Mouse (Mus musculus) MEL (cell line): ENCODE measurements around the gene Myo15b.

ENCODE experiments used
- BHLHE40 ChIP-seq: IDR thresholded peaks from 2 replicates; pipeline ENCODE4 v1.6.1; 2012; ENCODE audit warnings: low read depth, mild to moderate bottlenecking, inconsistent platforms, low read length, improper control_type of control experiment, borderline replicate concordance
- CTCF ChIP-seq, 3 experiments: IDR thresholded peaks in 2 of 3; conservative IDR thresholded peaks in 1 of 3; 2 replicates each; pipeline ENCODE4 v1.5.1; 2011 to 2012; ENCODE audit warnings: low read length in 3 of 3, low read depth in 2 of 3, mild to moderate bottlenecking in 2 of 3, improper control_type of control experiment in 1 of 3, inconsistent platforms in 1 of 3, mixed read lengths in 1 of 3, moderate library complexity in 1 of 3; ENCODE audit not compliant: control insufficient read depth in 1 of 3, insufficient read depth in 1 of 3, poor library complexity in 1 of 3, severe bottlenecking in 1 of 3
- E2F4 ChIP-seq: IDR thresholded peaks from 2 replicates; pipeline ENCODE4 v1.6.1; 2011; ENCODE audit warnings: low read depth, low read length, improper control_type of control experiment, borderline replicate concordance
- EP300 ChIP-seq, 2 experiments: IDR thresholded peaks; 2 replicates each; pipeline ENCODE4 v1.6.1; 2011; ENCODE audit warnings: improper control_type of control experiment in 2 of 2, low read length in 2 of 2, low read depth in 1 of 2, mild to moderate bottlenecking in 1 of 2
- GABPA ChIP-seq: IDR thresholded peaks from 2 replicates; pipeline ENCODE4 v1.6.1; 2012; ENCODE audit warnings: low read depth, mild to moderate bottlenecking, inconsistent platforms, low read length, improper control_type of control experiment, moderate library complexity
- GATA1 ChIP-seq: IDR thresholded peaks from 2 replicates; pipeline ENCODE4 v1.6.1; 2011; ENCODE audit warnings: low read depth, low read length, improper control_type of control experiment
- MAX ChIP-seq: IDR thresholded peaks from 2 replicates; pipeline ENCODE4 v1.6.1; 2011; ENCODE audit warnings: low read length, improper control_type of control experiment
- NELFE ChIP-seq: IDR thresholded peaks from 2 replicates; pipeline ENCODE4 v1.6.1; 2011; ENCODE audit warnings: low read depth, low read length, improper control_type of control experiment
- POLR2A ChIP-seq, 2 experiments: IDR thresholded peaks; 2 replicates each; pipeline ENCODE4 v1.6.1; 2011 to 2012; ENCODE audit warnings: low read length in 2 of 2, mild to moderate bottlenecking in 2 of 2, control low read depth in 1 of 2, improper control_type of control experiment in 1 of 2, low read depth in 1 of 2, moderate library complexity in 1 of 2; ENCODE audit not compliant: control insufficient read depth in 1 of 2, insufficient read depth in 1 of 2, poor library complexity in 1 of 2
- POLR2AphosphoS2 ChIP-seq: IDR thresholded peaks from 2 replicates; pipeline ENCODE4 v1.6.1; 2011; ENCODE audit warnings: low read length, improper control_type of control experiment
- SIN3A ChIP-seq: IDR thresholded peaks from 2 replicates; pipeline ENCODE4 v1.6.1; 2012; ENCODE audit warnings: low read length, improper control_type of control experiment, inconsistent platforms
- USF1 ChIP-seq: IDR thresholded peaks from 2 replicates; pipeline ENCODE4 v1.6.1; 2014; ENCODE audit warnings: low read depth, mild to moderate bottlenecking, inconsistent platforms, low read length, improper control_type of control experiment, moderate library complexity
- ZMIZ1 ChIP-seq: IDR thresholded peaks from 2 replicates; pipeline ENCODE4 v1.6.1; 2012; ENCODE audit warnings: low read depth, mild to moderate bottlenecking, inconsistent platforms, low read length, improper control_type of control experiment, moderate library complexity

GRCm38 (mm10) chr11:115831518-115831917 is 26.7 kb upstream of the Myo15b start:
- no peak for TF ChIP-seq CTCF (IDR thresholded peaks at IDR 0.05 in 2 of 3, conservative IDR thresholded peaks at IDR 0.05 in 1 of 3; ENCODE audit: control insufficient read depth in 1 of 3, insufficient read depth in 1 of 3, low read depth in 2 of 3, low read length in 3 of 3, poor library complexity in 1 of 3, severe bottlenecking in 1 of 3)
- no peak for TF ChIP-seq BHLHE40
- TF ChIP-seq POLR2A (IDR thresholded peaks at IDR 0.05; ENCODE audit: control insufficient read depth in 1 of 2, insufficient read depth in 1 of 2, low read depth in 1 of 2, low read length in 2 of 2, poor library complexity in 1 of 2): no peak
- TF ChIP-seq NELFE: no peak
- no peak for TF ChIP-seq POLR2AphosphoS2
- TF ChIP-seq USF1: no peak
- no peak for TF ChIP-seq ZMIZ1
- peak; percentile 62 for TF ChIP-seq GATA1
- peak; percentile 52 for TF ChIP-seq SIN3A
- no peak for TF ChIP-seq E2F4
- no peak for TF ChIP-seq GABPA
- peak; percentile 77 to 85 for TF ChIP-seq EP300 (IDR thresholded peaks at IDR 0.05; ENCODE audit: low read depth in 1 of 2, low read length in 2 of 2)
- TF ChIP-seq MAX: no peak
